Mouse (Mus musculus) urinary bladder, postnatal 10 days (tissue): ENCODE results near the gene Poc1a.

Source experiments
- DNase-seq: peaks from one replicate; pipeline ENCODE4 v3.0.0; 2022; ENCODE audit warnings: low spot score

Poc1a gene

DNA sequence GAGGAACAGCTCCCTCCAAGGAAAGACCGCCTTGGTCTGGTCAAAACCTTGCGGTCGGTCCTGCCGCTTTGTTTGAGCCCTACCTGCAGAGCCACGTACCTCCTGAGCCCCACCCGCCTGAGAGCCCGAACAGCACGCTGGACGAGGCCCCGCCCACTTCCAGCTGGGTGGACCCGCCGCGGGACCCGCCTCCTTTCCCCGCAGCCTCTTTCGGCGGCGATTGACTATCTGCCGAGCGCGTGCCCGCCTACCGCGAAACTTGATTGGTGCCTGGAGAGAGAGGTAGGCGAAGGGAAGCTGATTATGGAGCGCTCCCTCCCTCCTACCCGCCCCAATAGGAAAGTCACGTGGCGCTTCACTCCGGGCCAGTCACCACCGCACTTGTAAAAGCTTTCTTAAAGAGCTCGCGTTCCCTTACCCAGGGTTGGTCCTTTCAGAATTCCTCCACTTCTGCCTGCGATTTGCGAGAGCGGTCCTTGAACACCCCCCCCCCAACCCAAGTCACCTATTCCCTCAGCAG is 86.8 kb downstream of the Poc1a start:
- peak; percentile 95 for DNase-seq

DNA sequence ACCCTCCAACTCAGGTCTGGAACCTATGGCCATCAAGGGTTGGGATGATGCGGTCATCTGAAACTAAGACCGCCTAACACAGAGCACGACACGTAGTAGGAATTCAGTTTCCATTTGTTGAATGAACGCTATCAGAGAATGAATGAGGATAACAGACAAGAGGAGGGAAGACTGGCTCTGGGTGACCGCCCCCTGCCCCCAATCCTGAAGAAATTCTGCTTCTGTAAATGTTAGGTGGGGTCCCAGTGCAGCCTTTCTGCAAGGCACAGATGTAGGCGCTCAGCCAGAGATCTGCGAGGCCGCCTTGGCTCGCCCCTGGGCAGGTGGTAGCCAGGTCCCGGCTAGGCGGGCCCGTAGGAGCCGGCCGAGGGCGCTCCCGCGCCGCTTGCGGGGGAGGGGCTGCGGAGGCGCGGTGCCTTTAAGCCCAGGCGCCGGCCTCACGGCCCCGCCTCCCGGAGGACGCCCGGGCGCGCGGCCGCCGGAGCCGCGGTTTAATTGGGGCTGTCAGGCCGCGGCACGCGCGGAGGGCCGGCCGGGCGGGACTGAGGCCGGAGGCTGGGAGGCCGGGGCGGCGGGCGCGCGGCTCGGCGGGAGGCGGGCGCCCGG is 87.4 kb downstream of the Poc1a start, which contains the start of gene Dusp7:
Gene Dusp7, plus strand, starts transcription at position 521 of the 606 bp plus-strand sequence.
- no peak for DNase-seq

DNA sequence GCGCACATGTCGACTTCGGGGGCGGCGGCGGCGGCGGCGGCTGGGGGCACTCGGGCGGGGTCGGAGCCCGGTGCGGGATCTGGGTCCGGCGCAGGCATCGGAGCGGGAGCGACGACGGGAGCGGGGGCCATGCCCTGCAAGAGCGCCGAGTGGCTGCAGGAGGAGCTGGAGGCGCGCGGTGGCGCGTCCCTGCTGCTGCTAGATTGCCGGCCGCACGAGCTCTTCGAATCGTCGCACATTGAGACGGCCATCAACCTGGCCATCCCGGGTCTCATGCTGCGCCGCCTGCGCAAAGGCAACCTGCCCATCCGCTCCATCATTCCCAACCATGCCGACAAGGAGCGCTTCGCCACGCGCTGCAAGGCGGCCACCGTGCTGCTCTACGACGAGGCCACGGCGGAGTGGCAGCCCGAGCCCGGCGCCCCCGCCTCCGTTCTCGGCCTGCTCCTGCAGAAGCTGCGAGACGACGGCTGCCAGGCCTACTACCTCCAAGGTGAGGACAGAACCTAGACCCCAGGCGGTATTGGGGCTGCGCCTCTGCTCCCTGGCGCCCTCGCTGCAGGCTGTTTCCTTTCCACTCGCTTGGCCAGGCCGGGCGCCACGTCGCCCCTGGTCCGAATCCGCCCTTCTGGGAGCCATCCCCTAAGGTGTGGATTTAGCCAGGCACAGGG is 88.1 kb downstream of the Poc1a start:
- DNase-seq, result no peak

DNA sequence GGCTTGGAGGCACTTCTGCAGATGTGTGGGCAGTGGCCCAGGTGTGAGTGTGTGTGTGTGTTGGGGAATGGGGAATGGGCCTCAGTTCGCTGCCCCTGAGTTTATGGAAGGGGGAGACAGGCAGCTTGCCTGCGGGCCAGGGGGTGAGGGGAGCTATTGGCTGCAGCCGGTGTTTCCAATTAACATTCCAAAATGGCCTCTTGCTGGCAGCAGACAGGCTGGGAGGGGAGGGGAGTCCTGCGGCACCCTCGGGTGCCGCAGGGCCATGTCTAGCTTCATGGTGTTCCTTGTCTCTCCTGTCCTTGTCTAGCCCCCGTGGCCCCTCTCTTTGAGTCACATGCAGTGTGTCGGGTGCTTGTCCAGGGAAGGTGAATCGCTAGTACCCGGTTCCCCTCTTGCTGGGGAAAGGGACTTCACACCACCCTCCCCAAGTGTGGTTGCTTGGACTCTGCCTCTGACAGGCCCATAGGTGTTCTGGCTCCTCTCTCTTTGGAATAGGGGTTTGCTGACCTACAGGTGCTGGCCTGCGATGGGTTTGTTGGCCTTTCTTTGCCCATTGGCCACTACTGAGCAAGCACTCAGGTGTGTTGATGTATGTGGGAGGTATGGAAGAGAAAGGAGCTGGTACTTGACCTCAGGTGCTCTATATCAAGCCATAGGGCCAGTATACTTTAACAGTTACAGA is 89.1 kb downstream of the Poc1a start:
- DNase-seq, result no peak

DNA sequence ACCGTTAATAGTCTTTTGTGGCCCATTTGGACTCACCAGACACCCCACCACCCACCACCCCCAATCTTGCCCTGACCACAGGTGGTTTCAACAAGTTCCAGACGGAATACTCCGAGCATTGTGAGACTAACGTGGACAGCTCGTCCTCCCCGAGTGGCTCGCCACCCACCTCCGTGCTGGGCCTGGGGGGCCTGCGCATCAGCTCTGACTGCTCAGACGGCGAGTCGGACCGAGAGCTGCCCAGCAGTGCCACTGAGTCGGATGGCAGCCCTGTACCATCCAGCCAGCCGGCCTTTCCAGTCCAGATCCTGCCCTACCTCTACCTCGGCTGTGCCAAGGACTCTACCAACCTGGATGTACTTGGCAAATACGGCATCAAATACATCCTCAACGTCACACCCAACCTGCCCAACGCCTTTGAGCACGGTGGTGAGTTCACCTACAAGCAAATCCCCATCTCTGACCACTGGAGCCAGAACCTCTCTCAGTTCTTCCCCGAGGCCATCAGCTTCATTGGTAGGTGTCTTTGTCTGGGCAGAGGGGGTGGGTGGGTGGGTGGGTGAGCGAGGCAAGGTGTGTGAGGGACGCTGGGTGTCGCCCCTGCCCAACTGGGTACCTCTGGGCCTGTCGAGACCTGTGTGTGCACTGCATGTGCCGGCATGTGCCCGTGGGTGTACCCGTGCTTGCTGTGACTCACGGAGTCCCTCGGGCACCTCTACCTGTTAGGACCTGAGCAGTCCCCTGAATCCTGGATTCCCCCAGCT is 89.9 kb downstream of the Poc1a start:
- no peak for DNase-seq

DNA sequence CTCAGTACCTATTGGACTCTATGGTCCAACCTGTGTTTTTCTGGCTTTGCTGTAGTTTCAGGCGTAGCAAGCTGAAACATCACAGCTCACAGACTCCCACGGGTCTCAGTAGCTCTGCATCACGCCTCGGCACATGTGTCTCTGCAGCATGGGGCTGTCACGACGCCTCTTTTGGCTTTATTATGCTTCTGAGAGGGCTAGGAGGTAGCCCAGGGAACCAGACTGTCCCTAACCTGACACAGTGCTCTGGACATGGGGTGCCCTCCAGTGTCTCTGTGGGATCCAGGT is 90.5 kb downstream of the Poc1a start:
- no peak for DNase-seq

DNA sequence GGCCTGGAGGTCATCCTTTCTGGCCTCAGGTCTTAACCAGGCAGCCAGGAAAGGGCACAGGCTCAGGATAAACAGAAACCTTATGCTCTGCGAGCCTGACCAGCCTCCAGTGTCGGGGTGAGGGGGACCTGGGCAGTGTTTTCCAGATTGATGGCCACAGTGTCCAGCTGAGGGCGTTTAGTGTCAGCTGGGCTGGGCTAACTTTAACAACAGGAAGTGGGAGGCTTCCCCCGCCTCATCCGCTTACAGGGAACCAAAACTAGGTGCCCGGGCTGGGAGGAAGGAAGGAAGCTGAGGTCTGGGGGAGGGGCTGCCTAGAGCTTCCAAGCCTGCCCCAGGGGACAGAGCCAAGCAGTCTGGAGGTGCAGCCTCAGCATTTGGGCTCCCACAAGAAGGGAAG is 90.9 kb downstream of the Poc1a start:
- DNase-seq, result no peak

DNA sequence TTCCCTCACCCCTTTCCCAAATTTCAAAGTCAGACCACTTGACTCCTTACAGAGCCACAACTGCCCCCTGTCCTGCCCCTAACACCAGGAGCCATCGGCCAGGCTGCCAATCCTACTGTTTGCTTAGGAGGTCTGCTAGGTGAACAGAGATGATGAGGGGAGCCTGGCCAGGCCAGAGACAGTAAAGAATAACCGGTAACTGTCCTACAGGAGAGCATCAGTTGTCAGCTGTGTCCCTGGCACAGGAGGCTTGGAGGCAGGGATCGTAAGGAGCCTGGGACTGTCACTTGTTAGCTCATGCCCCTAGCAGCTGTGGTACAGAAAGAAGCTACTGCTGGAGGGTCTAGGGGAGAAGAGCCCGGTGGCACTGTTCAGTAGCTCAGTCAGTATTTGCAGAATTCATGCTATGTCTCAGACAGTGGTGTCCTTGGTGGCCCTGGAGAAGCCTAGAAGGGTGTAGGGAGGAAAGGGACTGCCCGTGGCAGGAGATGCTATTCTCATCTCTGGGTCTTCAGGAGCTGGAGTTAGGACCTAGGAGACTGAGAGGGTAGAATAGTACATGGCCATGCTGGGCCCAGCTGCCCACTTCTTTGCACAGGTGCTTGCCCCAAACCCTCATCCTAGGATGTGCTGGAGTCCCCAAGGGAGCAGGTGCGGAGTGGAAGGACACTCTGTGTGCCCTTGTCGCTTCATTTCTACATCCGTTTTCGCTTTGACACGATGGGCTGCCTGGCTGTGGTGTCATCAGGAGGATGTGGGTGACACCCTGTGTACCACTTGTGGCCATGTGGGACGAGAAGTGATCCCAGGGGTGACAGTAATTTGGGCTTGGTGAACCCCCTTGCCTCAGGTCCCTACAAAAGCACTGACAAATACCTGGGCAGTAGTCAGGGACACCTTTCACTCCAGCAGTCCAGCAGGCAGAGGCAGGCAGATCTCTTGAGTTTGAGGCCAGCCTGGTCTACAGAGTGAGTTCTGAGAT is 91.9 kb downstream of the Poc1a start:
- no peak for DNase-seq

DNA sequence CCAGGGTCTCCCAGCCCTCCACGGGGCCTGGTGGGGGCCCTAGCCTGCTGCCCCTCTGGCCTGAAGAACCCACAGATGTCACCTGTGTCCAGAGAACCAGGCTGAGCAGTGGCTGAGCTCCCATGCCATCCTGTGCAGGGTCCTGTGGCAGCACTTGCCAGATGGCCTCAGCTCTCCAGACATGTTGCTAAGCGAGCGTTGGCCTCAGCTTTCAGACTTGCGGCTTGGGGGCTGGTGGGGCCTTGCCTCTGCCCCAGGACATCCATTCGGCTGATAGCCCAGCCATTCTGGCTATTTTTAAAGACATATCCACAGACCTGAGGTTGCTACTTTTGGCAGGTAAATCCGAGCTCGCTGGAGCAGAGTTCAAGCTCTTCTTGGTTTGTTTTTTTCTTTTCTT is 93.1 kb downstream of the Poc1a start:
- no peak for DNase-seq

DNA sequence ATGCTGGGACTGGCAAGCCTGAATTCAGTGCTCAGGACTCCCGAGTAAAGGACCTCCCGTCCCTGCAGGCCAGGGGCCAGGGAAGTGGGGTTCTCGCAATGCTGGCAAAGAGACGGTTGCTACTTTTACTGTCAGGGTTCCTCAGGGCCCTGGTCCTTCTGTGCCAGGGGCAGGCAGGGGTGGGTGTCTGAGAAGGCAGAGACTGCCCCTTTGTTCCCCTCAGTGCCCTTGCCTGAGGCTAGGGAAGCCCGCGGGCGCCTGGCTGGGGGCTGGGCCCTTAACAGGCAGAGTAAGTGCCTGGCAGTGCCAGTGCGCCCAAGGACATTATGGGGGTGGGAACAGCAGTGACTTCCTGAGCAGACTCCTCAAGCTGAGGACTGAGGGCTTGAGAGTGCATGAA is 96.4 kb downstream of the Poc1a start:
- DNase-seq, result no peak

DNA sequence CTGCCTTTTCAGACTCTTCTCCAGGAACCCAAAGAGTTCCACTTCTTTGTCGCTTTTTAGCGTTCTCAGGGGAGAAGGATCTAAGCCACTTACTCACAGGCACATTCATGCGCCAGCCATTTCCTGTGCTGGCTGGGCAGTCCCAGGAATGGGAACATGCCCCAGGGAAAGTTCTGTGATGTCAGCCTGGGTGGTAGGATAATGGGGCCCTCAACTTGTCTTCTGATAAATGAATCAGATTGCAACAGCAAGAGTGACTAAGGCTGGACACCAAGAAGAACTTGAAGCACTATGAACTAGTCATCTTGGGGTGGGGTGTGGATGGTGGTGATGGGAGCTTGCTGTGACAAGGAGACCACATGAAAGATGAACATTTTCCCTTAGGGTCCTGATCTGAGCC is 97.2 kb downstream of the Poc1a start:
- DNase-seq, result no peak

DNA sequence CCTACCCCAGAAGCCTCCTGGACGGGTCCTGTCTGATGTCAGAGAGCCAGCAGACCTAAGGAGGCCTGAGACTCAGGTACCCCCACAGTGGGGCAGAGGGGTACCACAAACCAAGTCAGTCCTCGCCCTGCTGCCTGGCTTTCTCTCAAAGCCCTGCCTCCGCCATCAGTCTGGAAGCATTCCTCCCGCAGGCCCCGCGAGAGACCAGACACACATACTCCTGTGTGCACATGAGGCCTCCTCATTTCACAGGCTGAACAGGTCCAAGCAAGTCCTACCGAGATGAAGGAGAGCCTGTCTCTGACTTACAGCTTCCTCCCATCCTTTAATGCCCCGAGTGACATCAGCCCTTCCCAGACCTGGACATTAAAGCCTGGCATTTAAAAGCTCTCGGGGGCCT is 97.9 kb downstream of the Poc1a start:
- no peak for DNase-seq

DNA sequence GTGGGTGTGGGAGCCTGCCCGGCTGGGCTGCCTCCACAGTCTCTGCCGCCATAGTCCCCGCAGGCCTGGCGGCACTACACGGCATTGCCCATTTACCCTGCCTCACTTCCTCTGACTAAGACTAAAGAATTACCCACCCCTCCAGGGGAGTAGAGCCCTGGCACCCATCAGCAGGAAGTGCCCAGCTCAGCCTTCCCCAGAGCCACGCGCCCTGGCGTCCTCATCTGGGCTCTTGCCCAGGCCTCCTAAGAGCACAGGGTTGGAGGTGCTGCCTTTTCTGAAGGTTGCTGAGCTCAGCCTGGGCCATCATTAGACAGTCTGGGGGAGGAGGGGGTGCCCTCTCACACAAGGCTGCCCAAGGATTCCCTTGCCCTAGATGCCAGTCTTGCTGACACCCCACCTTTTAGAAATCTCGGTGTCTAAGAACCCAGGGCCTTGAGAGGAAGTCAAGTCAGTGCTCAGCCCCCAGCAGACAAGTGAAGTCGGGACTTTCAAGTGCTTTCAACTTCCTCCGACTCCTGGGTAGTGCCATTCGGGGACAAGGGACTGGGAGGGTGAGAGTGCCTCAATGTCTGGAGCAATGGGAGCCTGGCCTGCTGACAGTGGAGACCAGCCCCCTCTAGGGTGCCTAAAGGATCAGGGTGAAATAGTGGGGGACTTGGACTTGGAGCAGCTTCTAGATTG is 105.5 kb downstream of the Poc1a start:
- DNase-seq, result no peak

DNA sequence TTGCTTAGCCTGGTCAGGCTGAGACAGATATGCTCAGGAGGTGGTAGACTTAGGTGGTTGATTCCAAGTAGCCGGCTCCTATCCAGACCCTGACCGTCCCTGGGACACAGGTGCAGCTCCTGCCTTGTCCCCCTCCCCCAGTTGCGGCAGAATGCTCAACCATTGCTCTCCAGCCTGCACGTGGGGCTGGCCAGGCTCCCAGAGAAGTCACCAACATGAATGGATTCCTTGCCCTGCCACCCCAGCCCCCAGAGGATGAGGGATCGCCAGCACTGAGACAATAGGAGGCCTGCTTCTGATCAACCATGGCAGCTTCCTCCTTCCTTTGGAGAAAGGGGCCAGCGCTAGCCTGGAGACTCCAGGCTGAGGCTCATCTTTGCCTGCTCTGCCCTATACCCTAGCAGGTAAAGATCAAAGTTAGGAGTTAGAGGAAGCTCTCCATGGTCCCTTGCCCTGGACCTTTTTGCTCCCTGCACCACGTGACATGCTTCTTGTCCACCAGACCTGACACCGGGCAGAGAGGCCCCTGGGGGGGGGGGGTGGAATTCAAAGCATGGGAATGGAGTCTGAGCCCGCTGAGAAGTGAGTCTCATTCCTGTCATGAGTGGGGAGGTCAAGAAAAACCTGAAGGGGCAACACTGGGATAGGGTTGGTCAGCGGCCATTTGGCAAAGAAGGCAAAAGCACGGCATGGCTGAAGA is 112.1 kb downstream of the Poc1a start:
- no peak for DNase-seq

DNA sequence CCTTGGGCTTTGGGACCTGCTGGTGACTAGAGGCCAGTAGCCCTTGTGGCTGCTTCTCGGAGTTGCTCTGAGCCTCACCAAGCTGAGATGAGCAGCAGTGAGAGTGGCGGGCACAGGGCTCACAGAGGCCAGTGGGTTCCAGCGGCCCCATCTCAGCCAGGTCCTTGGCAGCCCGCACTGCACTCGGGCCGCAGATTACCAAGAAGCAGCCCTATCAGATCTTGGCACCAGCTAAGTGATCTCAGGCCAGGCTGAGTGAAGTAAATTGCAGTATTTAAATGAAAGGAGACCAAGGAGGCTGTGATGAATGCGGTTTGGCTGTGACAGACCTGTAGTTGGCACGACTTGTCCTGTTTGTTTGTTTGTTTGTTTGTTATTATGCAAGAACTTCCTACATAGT is 112.7 kb downstream of the Poc1a start:
- DNase-seq, result no peak

DNA sequence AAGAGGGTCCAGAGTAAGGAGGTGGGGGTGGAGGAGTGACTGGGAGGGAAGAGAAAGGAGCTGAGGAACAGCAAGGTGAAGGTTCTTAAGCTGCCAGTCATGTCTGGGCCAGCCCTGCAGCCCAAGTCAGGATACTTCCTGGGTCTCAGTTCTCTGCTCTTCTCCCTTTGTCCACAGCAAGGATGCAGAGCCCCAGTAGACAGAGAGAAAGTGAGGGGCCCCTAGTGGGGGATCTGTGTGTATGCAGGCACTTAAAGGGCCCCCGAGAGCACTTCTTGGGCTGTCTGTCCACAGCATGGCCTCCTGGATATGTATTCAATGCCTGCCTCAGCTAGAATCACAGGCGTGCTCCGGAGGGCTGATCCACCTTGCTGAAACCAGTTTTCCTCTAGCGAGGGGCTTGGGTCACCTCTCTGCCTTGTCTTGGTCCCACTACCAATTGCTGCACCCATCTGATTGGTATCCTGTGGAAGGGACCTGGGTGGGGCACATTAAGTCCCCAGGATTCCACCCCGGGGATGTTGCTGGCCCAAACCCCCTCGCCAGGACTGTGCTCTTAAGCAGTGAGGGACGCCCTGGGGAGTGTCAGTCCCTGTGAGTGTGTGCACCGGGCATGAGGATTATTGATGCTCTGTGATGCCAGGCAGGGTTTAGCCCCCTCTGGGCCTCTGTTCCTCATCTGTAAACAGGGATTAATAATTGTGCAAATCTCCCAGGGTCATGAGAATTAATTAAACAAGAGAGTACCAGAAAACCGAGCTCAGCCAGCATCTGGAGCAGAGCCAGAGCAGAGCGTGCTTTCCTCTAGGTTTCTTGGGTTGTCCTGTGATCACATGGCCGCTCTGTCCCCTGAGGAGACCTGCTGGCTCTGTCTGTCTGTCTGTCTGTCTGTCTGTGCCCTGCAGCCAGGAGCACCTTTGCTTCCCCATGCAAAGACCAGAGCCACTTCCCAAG is 114.1 kb downstream of the Poc1a start:
- DNase-seq, result no peak

DNA sequence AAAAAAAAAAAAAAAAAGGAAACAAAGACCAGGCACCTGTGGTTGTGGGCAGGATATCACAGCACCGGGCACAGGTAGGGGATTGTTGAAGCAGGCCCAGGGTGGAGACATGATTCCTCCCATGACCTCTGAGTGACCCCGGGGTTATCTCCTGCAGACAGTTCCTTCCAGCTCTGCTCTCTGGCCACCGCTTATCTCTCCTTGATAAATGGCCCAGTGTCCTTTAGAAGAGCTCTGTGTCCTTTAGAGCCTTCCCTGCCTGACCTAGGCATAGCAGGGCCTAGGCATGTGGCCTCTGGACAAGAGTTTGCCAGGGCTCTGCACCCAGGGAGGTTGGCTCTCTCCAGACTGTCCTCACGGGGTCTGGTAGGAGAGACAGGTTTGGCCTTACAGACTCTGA is 116.9 kb downstream of the Poc1a start:
- DNase-seq, result no peak

DNA sequence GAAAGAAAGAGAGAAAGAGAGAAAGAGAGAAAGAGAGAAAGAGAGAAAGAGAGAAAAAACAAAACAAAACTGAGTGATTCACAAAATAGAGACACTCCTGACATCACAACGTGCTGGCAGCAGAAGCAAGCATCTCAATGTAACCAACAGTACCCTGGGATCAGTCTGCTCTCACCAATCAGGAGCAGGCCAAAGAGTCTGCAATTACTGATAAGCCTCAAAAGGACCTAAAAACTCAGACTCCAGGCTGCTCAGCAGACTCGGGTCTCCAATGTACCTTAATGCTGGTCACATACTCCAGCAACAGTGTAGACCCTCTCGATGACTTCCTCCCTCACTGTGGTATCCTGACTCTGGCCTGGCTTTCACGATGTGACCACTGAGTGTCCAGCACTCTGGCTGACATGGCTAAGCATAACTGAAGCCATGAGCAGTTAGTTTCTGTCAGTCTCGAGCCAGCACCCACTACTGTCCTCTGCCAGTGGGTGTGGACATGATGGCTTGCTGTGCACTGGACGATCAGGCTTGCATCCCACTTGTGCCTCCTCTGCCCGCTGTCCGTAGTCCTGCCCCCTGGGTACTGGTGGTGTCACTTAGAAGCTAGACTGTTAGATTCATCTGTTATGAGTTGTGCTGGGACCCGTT is 117.9 kb downstream of the Poc1a start:
- DNase-seq, result no peak

DNA sequence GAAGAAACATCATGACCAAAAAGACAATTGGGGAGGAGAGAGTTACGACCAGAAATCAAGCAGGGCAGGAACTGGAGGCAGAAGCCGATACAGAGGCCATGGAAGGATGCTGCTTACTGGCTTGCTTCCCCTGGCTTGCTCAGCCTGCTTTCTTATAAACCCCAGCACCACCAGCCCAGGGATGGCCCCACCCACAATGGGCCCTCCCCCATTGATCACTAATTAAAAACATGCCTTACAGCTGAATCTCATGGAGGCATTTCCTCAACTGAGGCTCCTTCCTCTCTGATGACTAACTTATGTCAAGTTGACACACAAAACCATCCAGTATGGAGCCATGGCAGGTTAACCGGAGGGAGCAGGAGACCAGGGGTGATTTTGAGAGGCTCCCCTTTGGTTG is 118.9 kb downstream of the Poc1a start:
- DNase-seq, result no peak
